Mouse (Mus musculus): ENCODE data around the gene 4932438A13Rik.

DNA sequence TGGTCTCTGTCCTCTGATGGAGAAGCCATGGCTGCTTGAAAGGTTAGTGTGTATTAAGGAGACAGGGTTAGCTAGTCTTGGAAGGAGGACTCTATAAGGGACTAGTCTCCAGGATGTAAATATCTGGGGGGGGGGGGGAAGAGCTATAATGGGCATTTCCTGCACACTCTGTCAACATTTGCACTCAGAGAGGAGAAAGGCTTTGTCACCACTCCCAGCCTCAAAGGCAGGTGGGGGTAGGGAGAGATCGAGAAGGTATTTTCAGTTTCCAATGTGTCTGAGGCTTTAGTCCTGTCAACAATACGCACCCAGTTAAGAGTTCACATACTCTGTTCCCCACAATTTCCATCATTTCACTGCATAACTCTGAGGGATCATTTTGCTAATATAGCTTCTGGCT lies 28.1 kb upstream of the 4932438A13Rik start:
- no peak for TF ChIP-seq CTCF (IDR thresholded peaks at IDR 0.05; ENCODE audit: low read depth, low read length)
- no peak for TF ChIP-seq POLR2A (IDR thresholded peaks at IDR 0.05; ENCODE audit: extremely low read depth, insufficient read depth, low read length)

All from liver, adult 2 months (tissue).